Mouse (Mus musculus) midbrain, embryonic 15.5 days (tissue): ENCODE results near the gene Pdilt. TPM values are rescaled to one million over a fixed set of nuclear protein-coding genes. Genes with fewer than 3 reads are reported as not detected.
"Not testable (repeated sequence)": the region's sequence is repeated elsewhere in the genome, so short reads cannot be mapped to it uniquely, and the experiment has no call there.

Source experiments
- ATAC-seq: fragments of 200-750 bp; cut with Nextera tagmentation; replicated peaks from 2 replicates; pipeline ENCODE4 v1.8.0; 2017; ENCODE audit warnings: moderate TSS enrichment
- H3K27ac ChIP-seq: fragments of 300-500 bp; sonication (generic); 2 replicates; pipeline ENCODE4 v1.5.1; 2015; ENCODE audit warnings: mild to moderate bottlenecking, inconsistent platforms
- H3K27me3 ChIP-seq: fragments of 300-500 bp; sonication (generic); replicated peaks from 2 replicates; pipeline ENCODE4 v1.6.1; 2015; ENCODE audit warnings: inconsistent platforms
- H3K36me3 ChIP-seq: fragments of 300-500 bp; sonication (generic); replicated peaks from 2 replicates; pipeline ENCODE4 v1.6.1; 2015; ENCODE audit warnings: inconsistent platforms
- H3K4me1 ChIP-seq: fragments of 300-500 bp; sonication (generic); 2 replicates; pipeline ENCODE4 v1.6.1; 2015; ENCODE audit warnings: inconsistent platforms
- H3K4me2 ChIP-seq: fragments of 300-500 bp; sonication (generic); 2 replicates; pipeline ENCODE4 v1.6.1; 2015; ENCODE audit warnings: inconsistent platforms, mild to moderate bottlenecking, moderate library complexity
- H3K4me3 ChIP-seq: fragments of 300-500 bp; sonication (generic); 2 replicates; pipeline ENCODE4 v1.5.1; 2015; ENCODE audit warnings: mild to moderate bottlenecking, inconsistent platforms
- H3K9ac ChIP-seq: fragments of 300-500 bp; sonication (generic); 2 replicates; pipeline ENCODE4 v1.6.1; 2015; ENCODE audit warnings: mild to moderate bottlenecking, inconsistent platforms
- H3K9me3 ChIP-seq: fragments of 300-500 bp; sonication (generic); 2 replicates; pipeline ENCODE4 v1.6.1; 2016; ENCODE audit warnings: inconsistent platforms
- WGBS: fragments of 180-500 bp; shearing (Covaris S2); methylation state at CpG from one replicate; pipeline ENCODE4 v1.1.7; 2015; ENCODE audit warnings: mixed read lengths; 5-methylcytosine and 5-hydroxymethylcytosine counted together
- polyA plus RNA-seq: library from polyadenylated mRNA; unstranded; fragments of >200 nt; fragmentation: Nextera tagmentation; extraction: Ambion mirVana; gene quantifications from 2 replicates; pipeline ENCODE4 v1.2.1, GENCODE M21; 2015

Gene Pdilt
- polyA plus RNA-seq = not detected in 2 replicates

DNA sequence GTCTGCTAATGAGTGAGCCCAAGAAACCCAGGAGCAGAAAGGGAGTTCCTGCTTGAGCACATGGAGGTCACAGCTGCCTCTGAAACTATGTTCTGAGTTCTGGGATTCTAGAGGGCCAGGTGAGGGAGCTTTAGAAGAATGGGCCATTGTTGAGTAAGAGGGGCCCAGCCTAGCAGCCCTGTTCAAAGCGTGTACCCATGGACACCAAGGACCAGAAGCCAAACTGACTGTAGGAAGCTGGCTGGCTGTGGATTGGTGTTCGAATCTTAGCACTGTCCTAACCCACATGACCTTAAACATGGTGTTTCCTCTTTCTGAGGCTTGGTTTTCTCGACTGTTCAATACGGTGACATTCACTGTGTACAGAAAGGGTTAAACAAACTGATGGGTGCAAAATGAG, at the start of gene Pdilt:
Pdilt (minus strand) TSS at position 101 of the 400 bp plus-strand sequence.
- Histone ChIP-seq H3K4me2 (no peak within 1 kb of the TSS), H3K4me3 (no peak within 1 kb of the TSS), H3K27me3 (no peaks in the 10 kb centered on the region), H3K4me1 (peaks cover 4% of the 10 kb centered on the region; the same call in 1 of the 2 replicates), H3K36me3 (no peaks in the 10 kb centered on the region), H3K9me3 (no peaks in the 10 kb centered on the region), H3K27ac (no peak within 1 kb of the TSS), H3K9ac (no peak within 1 kb of the TSS)
- WGBS = 76% methylated on average over 4 of the region's 4 CpGs
- no peak for ATAC-seq

DNA sequence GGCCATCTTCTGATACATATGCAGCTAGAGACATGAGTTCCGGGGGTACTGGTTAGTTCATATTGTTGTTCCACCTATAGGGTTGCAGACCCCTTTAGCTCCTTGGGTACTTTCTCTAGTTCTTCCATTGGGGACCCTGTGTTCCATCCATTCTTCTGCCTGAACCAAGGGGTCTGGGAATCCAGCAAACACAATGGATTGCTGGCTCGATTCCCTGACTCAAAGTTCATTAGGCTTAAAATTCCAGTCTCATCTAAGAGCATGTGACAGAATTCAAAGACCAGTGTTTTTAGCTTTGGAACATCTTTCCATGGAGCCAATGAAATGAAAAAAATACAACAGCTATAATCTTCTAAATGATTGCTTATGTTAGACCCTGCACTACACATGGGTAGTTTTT, 39.2 kb upstream of the Pdilt start:
- H3K4me3 ChIP-seq, H3K36me3 ChIP-seq, H3K9me3 ChIP-seq, ATAC-seq, H3K4me1 ChIP-seq, H3K27me3 ChIP-seq, H3K27ac ChIP-seq, H3K9ac ChIP-seq, H3K4me2 ChIP-seq: not testable (repeated sequence)
- 84% methylated on average over 2 of the region's 2 CpGs for WGBS

- no peak for ATAC-seq
- H3K4me1 ChIP-seq = no peaks in the 10 kb centered on the region
- 60% methylated on average over 4 of the region's 4 CpGs for WGBS
- H3K27me3 ChIP-seq = no peaks in the 10 kb centered on the region
- no peak overlapping the region for H3K9ac ChIP-seq
- no peaks in the 10 kb centered on the region for H3K9me3 ChIP-seq
- H3K36me3 ChIP-seq = no peaks in the 10 kb centered on the region
- no peak overlapping the region for H3K27ac ChIP-seq
- no peak overlapping the region for H3K4me3 ChIP-seq
- no peak overlapping the region for H3K4me2 ChIP-seq
Observed at GRCm38 (mm10) chr7:119561441-119561840, 38.2 kb upstream of the Pdilt start.

- Histone ChIP-seq H3K27me3 (no peaks in the 10 kb centered on the region), H3K27ac (no peak overlapping the region), H3K4me1 (no peaks in the 10 kb centered on the region), H3K4me2 (no peak overlapping the region), H3K4me3 (no peak overlapping the region), H3K9ac (no peak overlapping the region), H3K9me3 (no peaks in the 10 kb centered on the region), H3K36me3 (no peaks in the 10 kb centered on the region)
- whole genome bisulfite sequencing = 89% methylated on average over 3 of the region's 3 CpGs
- no peak for ATAC-seq
Observed at GRCm38 (mm10) chr7:119560452-119560835, 37.2 kb upstream of the Pdilt start.

GRCm38 (mm10) chr7:119559789-119560451, 36.6 kb upstream of the Pdilt start:
- no peaks in the 10 kb centered on the region for H3K4me1 ChIP-seq
- H3K36me3 ChIP-seq = no peaks in the 10 kb centered on the region
- H3K27ac ChIP-seq = no peak overlapping the region
- H3K9ac ChIP-seq = no peak overlapping the region
- no peaks in the 10 kb centered on the region for H3K9me3 ChIP-seq
- no peak overlapping the region for H3K4me2 ChIP-seq
- WGBS = 87% methylated on average over 3 of the region's 3 CpGs
- H3K4me3 ChIP-seq = no peak overlapping the region
- no peak for ATAC-seq
- no peaks in the 10 kb centered on the region for H3K27me3 ChIP-seq

DNA sequence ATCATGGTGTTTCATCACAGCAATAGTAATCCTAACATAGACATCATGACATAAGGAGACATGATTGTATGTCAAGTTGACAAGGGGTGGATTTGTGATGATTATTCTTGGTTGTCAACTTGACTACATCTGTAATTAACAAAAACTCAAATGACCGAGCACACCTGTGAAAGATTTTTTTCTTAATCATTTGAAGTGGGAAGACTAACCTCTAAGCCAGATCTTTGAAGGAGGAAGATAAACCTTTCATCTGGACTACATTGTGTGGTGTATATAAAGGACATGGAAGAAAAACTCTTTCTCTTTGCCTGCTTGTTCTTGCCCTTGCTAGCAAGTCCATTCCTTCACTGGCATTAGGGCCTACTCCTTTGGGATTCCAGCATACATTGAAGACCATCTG, 30.8 kb upstream of the Pdilt start, which contains the start of gene Acsm2:
Acsm2 (plus strand) TSS at position 301 of the 400 bp plus-strand sequence.
- Histone ChIP-seq H3K36me3 (no peaks in the 10 kb centered on the region), H3K27me3 (no peaks in the 10 kb centered on the region), H3K4me1 (no peaks in the 10 kb centered on the region), H3K4me3 (no peak within 1 kb of the TSS), H3K9ac (no peak within 1 kb of the TSS), H3K27ac (no peak within 1 kb of the TSS), H3K4me2 (no peak within 1 kb of the TSS), H3K9me3 (no peaks in the 10 kb centered on the region)
- ATAC-seq = no peak
- WGBS = 92% methylated on average over 1 of the region's 1 CpGs

- Histone ChIP-seq H3K27me3 (no peaks in the 10 kb centered on the region), H3K9me3 (no peaks in the 10 kb centered on the region), H3K36me3 (no peaks in the 10 kb centered on the region), H3K27ac (no peak overlapping the region), H3K9ac (no peak overlapping the region), H3K4me3 (no peak overlapping the region), H3K4me2 (no peak overlapping the region), H3K4me1 (no peaks in the 10 kb centered on the region)
- ATAC-seq = no peak
- WGBS = 90% methylated on average over 3 of the region's 3 CpGs
Observed at GRCm38 (mm10) chr7:119550471-119551222, 27.4 kb upstream of the Pdilt start.

GRCm38 (mm10) chr7:119545572-119545971, 22.3 kb upstream of the Pdilt start:
- no peak for ATAC-seq
- H3K4me2 ChIP-seq = no peak overlapping the region
- H3K4me1 ChIP-seq = no peaks in the 10 kb centered on the region
- H3K4me3 ChIP-seq = no peak overlapping the region
- no peaks in the 10 kb centered on the region for H3K27me3 ChIP-seq
- no peaks in the 10 kb centered on the region for H3K36me3 ChIP-seq
- H3K27ac ChIP-seq = no peak overlapping the region
- H3K9me3 ChIP-seq = no peaks in the 10 kb centered on the region
- H3K9ac ChIP-seq = no peak overlapping the region

GRCm38 (mm10) chr7:119542445-119542844, 19.2 kb upstream of the Pdilt start:
- no peak overlapping the region for H3K4me3 ChIP-seq
- H3K27ac ChIP-seq = no peak overlapping the region
- H3K4me1 ChIP-seq = no peaks in the 10 kb centered on the region
- no peak overlapping the region for H3K4me2 ChIP-seq
- H3K27me3 ChIP-seq = no peaks in the 10 kb centered on the region
- H3K9ac ChIP-seq = no peak overlapping the region
- no peak for ATAC-seq
- 77% methylated on average over 2 of the region's 2 CpGs for WGBS
- no peaks in the 10 kb centered on the region for H3K9me3 ChIP-seq
- H3K36me3 ChIP-seq = no peaks in the 10 kb centered on the region

GRCm38 (mm10) chr7:119534389-119534788, 11.1 kb upstream of the Pdilt start:
- Histone ChIP-seq H3K9ac (no peak overlapping the region), H3K9me3 (no peaks in the 10 kb centered on the region), H3K4me2 (no peak overlapping the region), H3K27me3 (no peaks in the 10 kb centered on the region), H3K4me1 (no peaks in the 10 kb centered on the region), H3K36me3 (no peaks in the 10 kb centered on the region), H3K27ac (no peak overlapping the region), H3K4me3 (no peak overlapping the region)
- ATAC-seq = no peak
- 78% methylated on average over 2 of the region's 2 CpGs for WGBS

- no peaks in the 10 kb centered on the region for H3K36me3 ChIP-seq
- H3K27ac ChIP-seq = no peak overlapping the region
- H3K9me3 ChIP-seq = no peaks in the 10 kb centered on the region
- H3K4me3 ChIP-seq = no peak overlapping the region
- ATAC-seq = no peak
- H3K4me2 ChIP-seq = no peak overlapping the region
- H3K9ac ChIP-seq = no peak overlapping the region
- H3K4me1 ChIP-seq = no peaks in the 10 kb centered on the region
- 65% methylated on average over 1 of the region's 1 CpGs for WGBS
- no peaks in the 10 kb centered on the region for H3K27me3 ChIP-seq
Observed at GRCm38 (mm10) chr7:119532924-119533323, 9.6 kb upstream of the Pdilt start.

- H3K4me2 ChIP-seq = no peak overlapping the region
- peaks cover 4% of the 10 kb centered on the region; the same call in 1 of the 2 replicates for H3K4me1 ChIP-seq
- no peak overlapping the region for H3K4me3 ChIP-seq
- H3K9ac ChIP-seq = no peak overlapping the region
- H3K27ac ChIP-seq = no peak overlapping the region
- no peaks in the 10 kb centered on the region for H3K36me3 ChIP-seq
- no peak for ATAC-seq
- no peaks in the 10 kb centered on the region for H3K27me3 ChIP-seq
- no peaks in the 10 kb centered on the region for H3K9me3 ChIP-seq
- WGBS = 86% methylated on average over 7 of the region's 7 CpGs
Observed at GRCm38 (mm10) chr7:119528617-119529016, 5.3 kb upstream of the Pdilt start.

DNA sequence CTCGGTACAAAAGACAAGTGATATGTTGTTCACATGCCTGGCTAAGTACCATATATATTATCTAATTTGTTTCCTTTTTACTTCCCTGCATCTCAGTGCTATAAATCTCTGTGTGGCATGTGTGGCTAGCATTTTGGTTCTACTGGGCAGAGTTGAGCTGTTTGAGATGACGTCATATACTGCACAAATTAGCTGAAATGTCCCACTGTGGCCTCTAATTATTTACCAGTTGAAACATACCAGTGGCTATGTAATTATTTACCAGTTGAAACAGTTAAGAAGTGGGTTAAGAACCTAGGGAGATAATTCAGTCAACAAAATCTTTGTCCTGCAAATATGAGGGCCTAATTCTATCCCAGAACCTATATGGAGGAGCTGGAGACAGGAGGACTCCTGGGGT, 4.3 kb upstream of the Pdilt start:
- WGBS = 77% methylated on average over 2 of the region's 2 CpGs
- H3K4me2 ChIP-seq = no peak overlapping the region
- H3K4me3 ChIP-seq = no peak overlapping the region
- H3K9ac ChIP-seq = no peak overlapping the region
- H3K36me3 ChIP-seq = no peaks in the 10 kb centered on the region
- no peak overlapping the region for H3K27ac ChIP-seq
- no peak for ATAC-seq
- peaks cover 4% of the 10 kb centered on the region; the same call in 1 of the 2 replicates for H3K4me1 ChIP-seq
- no peaks in the 10 kb centered on the region for H3K9me3 ChIP-seq
- no peaks in the 10 kb centered on the region for H3K27me3 ChIP-seq
